Mouse (Mus musculus) adrenal gland, adult 18-20 months (tissue): ENCODE results near the gene Qdpr. TPM values are rescaled to one million over a fixed set of nuclear protein-coding genes. Genes with fewer than 3 reads are reported as not detected.

Experiments
- DNase-seq, 2 experiments: peaks; one replicate each; pipeline ENCODE4 v3.0.0; 2021 to 2022; ENCODE audit warnings: low spot score in 2 of 2
- total RNA-seq, 2 experiments: library from RNA; stranded (reverse); gene quantifications; 1 replicate in 1 of 2; 2 replicates in 1 of 2; pipeline ENCODE4 v1.2.3; 2021

The Qdpr gene
- total RNA-seq, 2 experiments from 2014 or later: 116 to 128 TPM

GRCm38 (mm10) chr5:45416478-45416877 is 33.6 kb downstream of the Qdpr start:
- DNase-seq: no peak

GRCm38 (mm10) chr5:45406129-45406528 is 43.9 kb downstream of the Qdpr start:
- no peak for DNase-seq

- peak; percentile 73 to 75 for DNase-seq
These were observed 47.4 kb downstream of the Qdpr start for GRCm38 (mm10) chr5:45402632-45403031.

DNA sequence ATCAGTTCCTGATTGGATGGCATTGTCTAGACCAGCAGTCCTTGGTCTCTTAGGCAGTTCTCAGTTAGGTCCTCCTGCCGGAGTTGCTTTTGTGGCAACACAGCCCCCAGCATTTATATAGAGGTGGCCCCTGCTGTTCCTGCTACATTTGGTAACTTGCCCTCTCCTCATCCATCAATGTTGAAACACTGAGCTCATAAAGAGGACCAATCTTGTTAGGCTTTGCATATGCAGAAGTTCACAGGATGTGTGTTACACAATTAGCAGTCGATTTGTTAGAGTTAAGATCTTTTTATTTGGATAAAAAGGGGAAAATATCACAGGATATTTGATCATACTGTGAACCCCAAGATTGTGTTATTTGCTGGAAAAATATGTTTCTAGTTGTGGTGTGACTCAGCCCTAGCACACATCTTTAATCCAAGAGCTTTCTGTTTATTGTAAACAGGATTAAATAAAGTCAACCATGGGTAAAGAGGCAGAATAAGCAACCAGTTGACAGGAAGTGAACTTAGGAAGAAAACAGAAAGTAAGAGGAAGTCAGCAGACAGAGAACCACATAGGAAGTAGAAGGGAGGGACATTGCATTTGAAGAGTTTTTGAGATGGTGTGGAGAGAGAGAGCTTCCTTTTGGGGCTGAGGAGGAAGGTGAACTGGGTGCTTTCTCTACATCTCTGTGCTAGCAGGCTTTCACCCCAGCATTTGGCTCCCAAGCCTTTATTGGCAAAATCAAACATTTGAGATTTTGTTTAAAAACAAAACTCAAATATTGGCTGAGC is 65.8 kb downstream of the Qdpr start:
- no peak for DNase-seq

Other genes with a start within 250 kb of the Qdpr start
- gene Clrn2, start 3.5 kb upstream of the Qdpr start, total RNA-seq: not detected
- gene Lap3, start 43.1 kb upstream of the Qdpr start, total RNA-seq: 10 to 100 TPM; 65.9 to 92.5 TPM
- 100 to 1,000 TPM in 1 of 2 experiments, 10 to 100 TPM in 1; 89.7 to 103 TPM for gene Med28, start 70.0 kb upstream of the Qdpr start, total RNA-seq
- gene Fam184b, start 189.4 kb upstream of the Qdpr start, total RNA-seq: under 1 TPM; 0.20 to 0.22 TPM
- gene Ncapg, start 219.7 kb upstream of the Qdpr start, total RNA-seq: under 1 TPM; 0.43 to 0.61 TPM